Mouse (Mus musculus): Measurements from ENCODE around the gene Ear1. TPM values are rescaled to one million over a fixed set of nuclear protein-coding genes. Genes with fewer than 3 reads are reported as not detected.
"Not testable (repeated sequence)": the region's sequence is repeated elsewhere in the genome, so short reads cannot be mapped to it uniquely, and the experiment has no call there.

Ear1 gene
- polyA plus RNA-seq, 1 experiment from 2014 or later: 16.7 TPM

DNA sequence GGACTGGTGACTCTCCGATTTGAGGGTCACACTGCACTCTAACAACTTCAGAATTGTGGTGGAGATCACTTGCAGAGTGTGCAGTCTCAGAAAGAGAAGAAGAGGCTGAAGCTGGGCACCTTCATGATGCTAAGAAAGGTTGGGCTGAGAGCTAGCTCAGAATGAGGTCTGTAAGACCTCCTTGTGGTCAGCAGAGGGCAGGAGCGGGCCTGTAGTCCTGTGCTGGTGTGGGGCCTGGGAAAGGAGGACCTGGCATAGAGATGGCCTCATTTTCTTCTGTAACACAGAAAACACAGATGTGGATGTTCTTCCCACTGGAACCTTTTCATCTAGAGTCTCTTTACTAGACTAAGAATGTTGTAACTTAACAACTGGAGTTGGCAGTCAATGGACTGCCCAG lies 53.4 kb downstream of the Ear1 start:
- not testable (repeated sequence) for H3K4me1 ChIP-seq (ENCODE audit: control insufficient read depth, low read depth, low read length); H3K4me3 ChIP-seq (ENCODE audit: low read depth, low read length); H3K27ac ChIP-seq (ENCODE audit: low read length); H3K9ac ChIP-seq (ENCODE audit: low read depth, low read length); H3K36me3 ChIP-seq (ENCODE audit: control insufficient read depth, insufficient read depth); ATAC-seq (ENCODE audit: low read depth); H3K27me3 ChIP-seq (ENCODE audit: control insufficient read depth, insufficient read depth, low read depth, low read length); H3K4me2 ChIP-seq (ENCODE audit: low read depth, low read length); H3K9me3 ChIP-seq (replicated peaks; ENCODE audit: control insufficient read depth, low read length)
- 26% methylated on average over 1 of the region's 2 CpGs for WGBS (ENCODE audit: insufficient replicate concordance)

DNA sequence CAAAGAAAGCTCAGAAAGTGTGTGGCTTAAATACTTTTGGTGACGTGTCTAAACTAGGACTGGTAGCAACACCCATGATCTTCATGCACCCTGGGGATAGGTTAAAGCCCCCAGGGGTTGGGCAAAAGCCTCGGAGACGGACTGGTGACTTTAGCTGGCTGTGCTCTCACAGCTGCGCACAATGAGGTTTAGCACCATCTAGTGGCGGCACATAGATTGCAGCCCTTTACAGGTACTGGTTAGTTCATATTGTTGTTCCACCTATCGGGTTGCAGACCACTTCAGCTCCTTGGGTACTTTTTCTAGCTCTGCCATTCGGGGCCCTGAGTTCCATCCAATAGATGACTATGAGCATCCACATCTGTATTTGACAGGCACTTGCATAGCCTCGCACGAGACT lies 62.9 kb downstream of the Ear1 start:
- not testable (repeated sequence) for H3K36me3 ChIP-seq (ENCODE audit: control insufficient read depth, insufficient read depth); H3K9me3 ChIP-seq (replicated peaks; ENCODE audit: control insufficient read depth, low read length); ATAC-seq (ENCODE audit: low read depth); H3K4me2 ChIP-seq (ENCODE audit: low read depth, low read length); H3K9ac ChIP-seq (ENCODE audit: low read depth, low read length); H3K27me3 ChIP-seq (ENCODE audit: control insufficient read depth, insufficient read depth, low read depth, low read length); H3K27ac ChIP-seq (ENCODE audit: low read length); H3K4me1 ChIP-seq (ENCODE audit: control insufficient read depth, low read depth, low read length); H3K4me3 ChIP-seq (ENCODE audit: low read depth, low read length)
- WGBS (ENCODE audit: insufficient replicate concordance): 51% methylated on average over 8 of the region's 9 CpGs

DNA sequence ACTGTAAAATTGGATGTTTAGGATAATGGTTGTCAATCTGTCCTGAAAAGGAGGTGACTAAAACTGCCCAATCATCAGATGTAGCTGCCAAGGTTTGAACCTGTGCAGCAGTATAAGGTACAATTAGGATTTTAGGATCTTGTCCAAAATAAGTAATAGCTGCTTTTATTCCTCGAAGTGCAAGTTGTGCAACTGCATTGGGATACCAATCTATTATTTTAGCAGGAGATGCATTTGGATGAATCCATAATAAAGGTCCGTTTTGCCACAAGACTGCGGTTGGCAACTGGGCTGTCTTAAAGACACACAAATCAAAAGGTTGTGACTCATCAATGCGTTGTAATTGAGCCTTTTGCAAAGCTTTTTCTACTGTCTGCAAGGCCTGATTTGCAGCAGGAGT lies 67.2 kb downstream of the Ear1 start:
- H3K9me3 ChIP-seq (replicated peaks; ENCODE audit: control insufficient read depth, low read length); H3K9ac ChIP-seq (ENCODE audit: low read depth, low read length); H3K36me3 ChIP-seq (ENCODE audit: control insufficient read depth, insufficient read depth); H3K27me3 ChIP-seq (ENCODE audit: control insufficient read depth, insufficient read depth, low read depth, low read length); H3K4me3 ChIP-seq (ENCODE audit: low read depth, low read length); ATAC-seq (ENCODE audit: low read depth); H3K27ac ChIP-seq (ENCODE audit: low read length); H3K4me2 ChIP-seq (ENCODE audit: low read depth, low read length); H3K4me1 ChIP-seq (ENCODE audit: control insufficient read depth, low read depth, low read length): not testable (repeated sequence)
- WGBS (ENCODE audit: insufficient replicate concordance): 44% methylated on average over 4 of the region's 4 CpGs

DNA sequence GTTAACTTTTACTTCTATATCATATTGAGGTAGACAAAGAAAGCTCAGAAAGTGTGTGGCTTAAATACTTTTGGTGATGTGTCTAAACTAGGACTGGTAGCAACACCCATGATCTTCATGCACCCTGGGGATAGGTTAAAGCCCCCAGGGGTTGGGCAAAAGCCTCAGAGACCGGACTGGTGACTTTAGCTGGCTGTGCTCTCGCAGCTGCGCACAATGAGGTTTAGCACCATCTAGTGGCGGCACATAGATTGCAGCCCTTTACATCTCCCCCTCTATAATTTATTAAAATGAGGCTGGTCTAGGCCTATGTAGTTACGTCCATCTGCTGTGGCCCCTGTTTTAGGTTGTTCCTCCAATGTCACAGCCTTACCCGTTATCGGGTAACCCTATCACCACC lies 70.9 kb downstream of the Ear1 start:
- 10% methylated on average over 7 of the region's 7 CpGs for WGBS (ENCODE audit: insufficient replicate concordance)
- not testable (repeated sequence) for H3K27ac ChIP-seq (ENCODE audit: low read length); H3K9me3 ChIP-seq (replicated peaks; ENCODE audit: control insufficient read depth, low read length); H3K27me3 ChIP-seq (ENCODE audit: control insufficient read depth, insufficient read depth, low read depth, low read length); H3K4me1 ChIP-seq (ENCODE audit: control insufficient read depth, low read depth, low read length); H3K4me2 ChIP-seq (ENCODE audit: low read depth, low read length); ATAC-seq (ENCODE audit: low read depth); H3K9ac ChIP-seq (ENCODE audit: low read depth, low read length); H3K36me3 ChIP-seq (ENCODE audit: control insufficient read depth, insufficient read depth); H3K4me3 ChIP-seq (ENCODE audit: low read depth, low read length)

DNA sequence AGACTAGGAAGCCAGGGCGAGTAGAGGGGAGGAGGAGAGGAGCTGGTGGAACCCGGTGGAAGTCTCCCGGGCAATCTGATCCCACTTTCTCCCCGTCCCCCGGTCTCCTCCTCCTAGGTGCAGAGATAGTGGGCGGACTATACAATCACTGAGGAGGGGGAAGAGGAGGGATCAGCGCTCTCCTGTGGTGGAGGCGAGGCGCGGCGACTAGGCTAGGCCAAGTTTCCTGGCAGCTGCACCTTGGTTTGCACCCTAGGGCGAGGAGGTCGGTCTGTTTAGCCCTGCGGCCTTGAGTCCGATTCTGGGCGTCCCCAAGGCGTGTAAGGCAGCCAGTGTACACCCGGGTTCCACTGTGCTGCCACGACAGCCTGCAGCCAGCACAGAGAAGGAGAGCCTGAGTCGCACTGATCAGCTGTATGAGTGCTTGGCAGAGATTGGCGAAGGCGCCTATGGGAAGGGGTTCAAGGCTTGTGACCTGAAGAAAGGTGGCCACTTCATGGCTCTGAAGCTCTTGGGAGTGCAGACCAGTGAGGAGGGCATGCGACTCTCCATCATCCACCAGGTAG lies 78.3 kb downstream of the Ear1 start:
- not testable (repeated sequence) for H3K27me3 ChIP-seq (ENCODE audit: control insufficient read depth, insufficient read depth, low read depth, low read length); H3K9me3 ChIP-seq (replicated peaks; ENCODE audit: control insufficient read depth, low read length); H3K4me1 ChIP-seq (ENCODE audit: control insufficient read depth, low read depth, low read length); H3K4me2 ChIP-seq (ENCODE audit: low read depth, low read length); H3K9ac ChIP-seq (ENCODE audit: low read depth, low read length); ATAC-seq (ENCODE audit: low read depth); H3K4me3 ChIP-seq (ENCODE audit: low read depth, low read length); H3K36me3 ChIP-seq (ENCODE audit: control insufficient read depth, insufficient read depth); H3K27ac ChIP-seq (ENCODE audit: low read length)
- WGBS (ENCODE audit: insufficient replicate concordance): 16% methylated on average over 22 of the region's 23 CpGs

DNA sequence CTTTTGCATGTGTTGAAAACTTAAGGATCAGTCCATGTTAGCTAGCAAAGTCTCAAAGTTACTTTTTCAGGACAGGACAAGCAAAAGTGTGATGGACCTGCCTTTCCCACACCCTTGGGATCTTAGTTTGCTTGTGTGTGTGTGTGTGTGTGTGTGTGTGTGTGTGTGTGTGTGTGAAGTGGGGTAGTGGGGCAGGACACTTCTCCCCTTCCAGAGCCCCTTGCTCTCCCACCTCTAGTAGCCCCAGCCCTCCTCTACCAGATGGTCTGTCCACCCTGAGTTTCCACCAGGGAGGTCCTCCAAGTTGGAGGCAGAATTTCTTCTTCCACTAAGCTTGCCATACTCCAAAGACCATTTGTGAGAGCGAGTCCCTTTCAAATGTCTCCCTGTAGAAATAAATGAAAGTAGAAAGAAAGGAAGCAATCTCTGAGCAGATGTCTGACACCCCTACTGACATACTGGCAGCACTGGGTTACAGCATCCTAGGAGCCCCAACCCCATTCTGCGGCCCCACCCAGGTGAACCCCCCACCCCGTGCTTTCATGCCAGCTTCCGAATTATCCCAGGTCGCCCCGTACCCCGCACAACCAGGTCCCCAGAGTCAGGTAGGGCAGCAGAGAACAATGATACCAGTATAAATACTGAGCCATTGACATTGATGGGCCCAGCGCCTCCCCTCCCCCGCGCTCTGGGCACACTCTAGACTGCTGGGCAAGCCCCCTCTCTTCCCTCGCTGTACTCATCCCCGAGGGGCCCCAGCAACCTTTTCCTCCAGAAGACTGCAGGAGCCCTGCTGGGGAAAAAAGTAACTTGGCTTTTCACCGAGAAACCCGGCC lies 79.0 kb downstream of the Ear1 start:
- WGBS (ENCODE audit: insufficient replicate concordance): 17% methylated on average over 14 of the region's 14 CpGs
- Histone ChIP-seq H3K36me3 (ENCODE audit: control insufficient read depth, insufficient read depth) (no peaks in the 10 kb centered on the region), H3K9ac (ENCODE audit: low read depth, low read length) (no peak overlapping the region), H3K4me1 (ENCODE audit: control insufficient read depth, low read depth, low read length) (no peaks in the 10 kb centered on the region), H3K4me3 (ENCODE audit: low read depth, low read length) (no peak overlapping the region), H3K27me3 (ENCODE audit: control insufficient read depth, insufficient read depth, low read depth, low read length) (no peaks in the 10 kb centered on the region), H3K4me2 (ENCODE audit: low read depth, low read length) (no peak overlapping the region), H3K9me3 (replicated peaks; ENCODE audit: control insufficient read depth, low read length) (no peaks in the 10 kb centered on the region), H3K27ac (ENCODE audit: low read length) (no peak overlapping the region)
- ATAC-seq (ENCODE audit: low read depth): no peak

DNA sequence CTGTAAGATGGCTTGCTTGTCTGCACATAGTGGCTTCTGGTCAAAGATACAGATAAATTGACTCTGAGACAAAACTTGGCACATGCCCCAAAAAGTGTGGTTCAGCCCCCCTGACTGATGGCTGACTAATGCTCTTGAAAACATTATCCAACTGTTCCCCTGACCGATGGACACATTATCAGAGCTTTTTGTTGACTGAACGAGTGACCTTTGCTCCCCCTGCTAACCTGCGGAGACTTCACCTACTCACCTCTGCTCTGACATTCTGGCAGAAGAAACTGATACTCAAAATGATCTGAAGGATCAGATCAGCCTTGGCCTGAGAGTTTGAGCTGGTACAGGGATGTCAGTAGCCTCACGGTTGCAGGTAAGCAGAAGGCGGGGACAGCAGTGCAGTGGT lies 81.5 kb downstream of the Ear1 start:
- not testable (repeated sequence) for H3K27me3 ChIP-seq (ENCODE audit: control insufficient read depth, insufficient read depth, low read depth, low read length); H3K9ac ChIP-seq (ENCODE audit: low read depth, low read length); H3K36me3 ChIP-seq (ENCODE audit: control insufficient read depth, insufficient read depth); H3K4me3 ChIP-seq (ENCODE audit: low read depth, low read length); H3K9me3 ChIP-seq (replicated peaks; ENCODE audit: control insufficient read depth, low read length); ATAC-seq (ENCODE audit: low read depth); H3K4me1 ChIP-seq (ENCODE audit: control insufficient read depth, low read depth, low read length); H3K4me2 ChIP-seq (ENCODE audit: low read depth, low read length); H3K27ac ChIP-seq (ENCODE audit: low read length)
- 56% methylated on average over 5 of the region's 5 CpGs for WGBS (ENCODE audit: insufficient replicate concordance)

DNA sequence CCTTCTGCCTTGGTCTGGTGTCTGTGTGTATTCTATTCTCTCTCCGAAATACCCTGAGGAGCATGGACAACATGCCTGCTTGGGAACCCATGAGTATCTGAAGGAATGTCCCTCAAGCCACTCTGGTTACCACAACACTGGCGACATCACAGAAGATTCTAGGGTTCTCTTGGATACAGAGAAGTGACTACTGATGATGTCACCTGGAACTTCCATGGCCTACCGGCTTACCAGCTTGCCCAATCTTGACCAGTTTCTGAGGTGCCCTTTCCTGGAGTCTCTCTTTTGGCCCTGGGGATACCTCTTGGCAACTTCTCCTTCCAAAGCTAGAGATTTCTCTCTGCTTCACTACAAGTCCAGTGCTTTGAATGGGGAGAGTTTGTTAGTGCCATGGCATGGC lies 90.7 kb downstream of the Ear1 start, which contains the start of gene Gm8180:
Gene Gm8180 (minus strand): TSS at position 101 of the 400 bp plus-strand sequence.
- not testable (repeated sequence) for H3K9ac ChIP-seq (ENCODE audit: low read depth, low read length); H3K4me1 ChIP-seq (ENCODE audit: control insufficient read depth, low read depth, low read length); H3K27me3 ChIP-seq (ENCODE audit: control insufficient read depth, insufficient read depth, low read depth, low read length); H3K27ac ChIP-seq (ENCODE audit: low read length); H3K9me3 ChIP-seq (replicated peaks; ENCODE audit: control insufficient read depth, low read length); H3K4me3 ChIP-seq (ENCODE audit: low read depth, low read length); ATAC-seq (ENCODE audit: low read depth); H3K4me2 ChIP-seq (ENCODE audit: low read depth, low read length); H3K36me3 ChIP-seq (ENCODE audit: control insufficient read depth, insufficient read depth)
- WGBS (ENCODE audit: insufficient replicate concordance): 72% methylated on average over 3 of the region's 3 CpGs
